Mouse (Mus musculus): ENCODE data around the gene Wdr62.
"Not testable (repeated sequence)": the region's sequence is repeated elsewhere in the genome, so short reads cannot be mapped to it uniquely, and the experiment has no call there.

Gene Wdr62

GRCm38 (mm10) chr7:30202895-30203690, 77.1 kb downstream of the Wdr62 start:
- DNase-seq: peak; percentile 57 to 74

GRCm38 (mm10) chr7:30200661-30201060, 79.6 kb downstream of the Wdr62 start:
- DNase-seq: not testable (repeated sequence)

GRCm38 (mm10) chr7:30200200-30200599, 80.0 kb downstream of the Wdr62 start:
- no peak for DNase-seq

GRCm38 (mm10) chr7:30199498-30200139, 80.6 kb downstream of the Wdr62 start:
- DNase-seq: no peak

GRCm38 (mm10) chr7:30198481-30198971, 81.7 kb downstream of the Wdr62 start, which contains the start of gene Capns1:
Gene Capns1 (minus strand): TSS chr7:30198811.
- DNase-seq: peak; percentile 65 to 75

- DNase-seq: peak in 1 of 2 experiments; percentile 45
Measured at GRCm38 (mm10) chr7:30197592-30198129, 82.6 kb downstream of the Wdr62 start.

GRCm38 (mm10) chr7:30196171-30196570, 84.0 kb downstream of the Wdr62 start:
- no peak for DNase-seq

GRCm38 (mm10) chr7:30195461-30195860, 84.8 kb downstream of the Wdr62 start:
- no peak for DNase-seq

GRCm38 (mm10) chr7:30194884-30195283, 85.3 kb downstream of the Wdr62 start:
- DNase-seq: peak; percentile 98 to 99

GRCm38 (mm10) chr7:30194101-30194831, 86.0 kb downstream of the Wdr62 start:
- DNase-seq: peak; percentile 69 to 72

GRCm38 (mm10) chr7:30193581-30194100, 86.6 kb downstream of the Wdr62 start:
- DNase-seq: peak; percentile 88 to 93

- DNase-seq: no peak
Measured at GRCm38 (mm10) chr7:30193013-30193412, 87.2 kb downstream of the Wdr62 start.

GRCm38 (mm10) chr7:30192088-30192487, 88.1 kb downstream of the Wdr62 start:
- DNase-seq: no peak

Measured in cerebellum, adult 18-20 months (tissue).